Mouse (Mus musculus): ENCODE results near the gene Nhsl1.

The Nhsl1 gene

GRCm38 (mm10) chr10:18446359-18446820, 127.6 kb downstream of the Nhsl1 start:
- DNase-seq (ENCODE audit: low read depth, low spot score) = peak; percentile 48

- DNase-seq (ENCODE audit: low read depth, low spot score) = no peak
Measured at GRCm38 (mm10) chr10:18447299-18447698, 128.5 kb downstream of the Nhsl1 start.

- DNase-seq (ENCODE audit: low read depth, low spot score) = peak; percentile 49
Measured at GRCm38 (mm10) chr10:18448896-18449295, 130.1 kb downstream of the Nhsl1 start.

GRCm38 (mm10) chr10:18453380-18453779, 134.6 kb downstream of the Nhsl1 start:
- DNase-seq (ENCODE audit: low read depth, low spot score) = peak; percentile 77

- no peak for DNase-seq (ENCODE audit: low read depth, low spot score)
Measured at GRCm38 (mm10) chr10:18454161-18454560, 135.4 kb downstream of the Nhsl1 start.

- no peak for DNase-seq (ENCODE audit: low read depth, low spot score)
Measured at GRCm38 (mm10) chr10:18455301-18455920, 136.6 kb downstream of the Nhsl1 start.

- DNase-seq (ENCODE audit: low read depth, low spot score) = no peak
Measured at GRCm38 (mm10) chr10:18457808-18458475, 139.2 kb downstream of the Nhsl1 start.

- DNase-seq (ENCODE audit: low read depth, low spot score) = peak; percentile 46
Measured at GRCm38 (mm10) chr10:18461336-18461735, 142.6 kb downstream of the Nhsl1 start.

- peak; percentile 47 for DNase-seq (ENCODE audit: low read depth, low spot score)
Measured at GRCm38 (mm10) chr10:18463071-18463841, 144.5 kb downstream of the Nhsl1 start.

GRCm38 (mm10) chr10:18468396-18468795, 149.6 kb downstream of the Nhsl1 start:
- no peak for DNase-seq (ENCODE audit: low read depth, low spot score)

GRCm38 (mm10) chr10:18469279-18470135, 150.7 kb downstream of the Nhsl1 start:
- DNase-seq (ENCODE audit: low read depth, low spot score) = peak; percentile 79

GRCm38 (mm10) chr10:18470351-18471060, 151.7 kb downstream of the Nhsl1 start:
- DNase-seq (ENCODE audit: low read depth, low spot score) = no peak

- DNase-seq (ENCODE audit: low read depth, low spot score) = no peak
Measured at GRCm38 (mm10) chr10:18471648-18472047, 152.9 kb downstream of the Nhsl1 start.

- DNase-seq (ENCODE audit: low read depth, low spot score) = no peak
Measured at GRCm38 (mm10) chr10:18475126-18475525, 156.3 kb downstream of the Nhsl1 start.

- DNase-seq (ENCODE audit: low read depth, low spot score) = no peak
Measured at GRCm38 (mm10) chr10:18478294-18478693, 159.5 kb downstream of the Nhsl1 start.

- DNase-seq (ENCODE audit: low read depth, low spot score) = peak; percentile 20
Measured at GRCm38 (mm10) chr10:18479285-18479684, 160.5 kb downstream of the Nhsl1 start.

GRCm38 (mm10) chr10:18480836-18481235, 162.1 kb downstream of the Nhsl1 start:
- no peak for DNase-seq (ENCODE audit: low read depth, low spot score)

GRCm38 (mm10) chr10:18482558-18483141, 163.9 kb downstream of the Nhsl1 start:
- peak; percentile 58 for DNase-seq (ENCODE audit: low read depth, low spot score)

- no peak for DNase-seq (ENCODE audit: low read depth, low spot score)
Measured at GRCm38 (mm10) chr10:18483658-18484057, 164.9 kb downstream of the Nhsl1 start.

- DNase-seq (ENCODE audit: low read depth, low spot score) = no peak
Measured at GRCm38 (mm10) chr10:18484731-18485130, 165.9 kb downstream of the Nhsl1 start.
